Mouse (Mus musculus) forebrain, embryonic 14.5 days (tissue): ENCODE measurements around the gene Spg21. TPM values are rescaled to one million over a fixed set of nuclear protein-coding genes. Genes with fewer than 3 reads are reported as not detected.

Source experiments
- ATAC-seq: fragments of 200-750 bp; cut with Nextera tagmentation; 2 replicates; pipeline ENCODE4 v1.8.0; 2017; ENCODE audit warnings: mild to moderate bottlenecking, moderate library complexity
- DNase-seq: peaks from one replicate; pipeline ENCODE4 v3.0.0-alpha.2; 2015; ENCODE audit warnings: low spot score
- H3K27ac ChIP-seq: fragments of 300-500 bp; sonication (generic); 2 replicates; pipeline ENCODE4 v1.5.1; 2014; ENCODE audit warnings: low read depth, mild to moderate bottlenecking, control low read depth, low read length, moderate library complexity
- H3K27me3 ChIP-seq: fragments of 300-500 bp; sonication (generic); replicated peaks from 2 replicates; pipeline ENCODE4 v1.6.1; 2014; ENCODE audit warnings: low read length, control low read depth, mixed read lengths; ENCODE audit not compliant: control insufficient read depth, insufficient read depth
- H3K36me3 ChIP-seq: fragments of 300-500 bp; sonication (generic); 2 replicates; pipeline ENCODE4 v1.6.1; 2014; ENCODE audit warnings: low read length, control low read depth; ENCODE audit not compliant: control insufficient read depth, insufficient read depth
- H3K4me1 ChIP-seq: fragments of 300-500 bp; sonication (generic); 2 replicates; pipeline ENCODE4 v1.6.1; 2014; ENCODE audit warnings: antibody characterized with exemption, low read length, control low read depth; ENCODE audit not compliant: control insufficient read depth, insufficient read depth
- H3K4me2 ChIP-seq: fragments of 300-500 bp; sonication (generic); 2 replicates; pipeline ENCODE4 v1.6.1; 2014; ENCODE audit warnings: mild to moderate bottlenecking, control low read depth, low read length
- H3K4me3 ChIP-seq: fragments of 300-500 bp; sonication (generic); 2 replicates; pipeline ENCODE4 v1.5.1; 2014; ENCODE audit warnings: low read depth, low read length, control low read depth
- H3K9ac ChIP-seq: fragments of 300-500 bp; sonication (generic); 2 replicates; pipeline ENCODE4 v1.6.1; 2014; ENCODE audit warnings: mild to moderate bottlenecking, low read length, control low read depth, moderate library complexity
- H3K9me3 ChIP-seq: fragments of 300-500 bp; sonication (generic); replicated peaks from 2 replicates; pipeline ENCODE4 v1.6.1; 2016; ENCODE audit warnings: low read length, control low read depth, mixed read lengths; ENCODE audit not compliant: control insufficient read depth
- WGBS: fragments of 180-500 bp; shearing (Covaris S2); extraction: QIAGEN DNeasy Blood & Tissue Kit; methylation state at CpG from one replicate; pipeline ENCODE4 v1.1.7; 2014; 5-methylcytosine and 5-hydroxymethylcytosine counted together
- polyA plus RNA-seq: library from polyadenylated mRNA; unstranded; fragments of >200 nt; fragmentation: Nextera tagmentation; extraction: Ambion mirVana; gene quantifications from 2 replicates; pipeline ENCODE4 v1.2.1, GENCODE M21; 2014

The Spg21 gene
- polyA plus RNA-seq, 1 experiment from 2014 or later = 168 TPM

DNA sequence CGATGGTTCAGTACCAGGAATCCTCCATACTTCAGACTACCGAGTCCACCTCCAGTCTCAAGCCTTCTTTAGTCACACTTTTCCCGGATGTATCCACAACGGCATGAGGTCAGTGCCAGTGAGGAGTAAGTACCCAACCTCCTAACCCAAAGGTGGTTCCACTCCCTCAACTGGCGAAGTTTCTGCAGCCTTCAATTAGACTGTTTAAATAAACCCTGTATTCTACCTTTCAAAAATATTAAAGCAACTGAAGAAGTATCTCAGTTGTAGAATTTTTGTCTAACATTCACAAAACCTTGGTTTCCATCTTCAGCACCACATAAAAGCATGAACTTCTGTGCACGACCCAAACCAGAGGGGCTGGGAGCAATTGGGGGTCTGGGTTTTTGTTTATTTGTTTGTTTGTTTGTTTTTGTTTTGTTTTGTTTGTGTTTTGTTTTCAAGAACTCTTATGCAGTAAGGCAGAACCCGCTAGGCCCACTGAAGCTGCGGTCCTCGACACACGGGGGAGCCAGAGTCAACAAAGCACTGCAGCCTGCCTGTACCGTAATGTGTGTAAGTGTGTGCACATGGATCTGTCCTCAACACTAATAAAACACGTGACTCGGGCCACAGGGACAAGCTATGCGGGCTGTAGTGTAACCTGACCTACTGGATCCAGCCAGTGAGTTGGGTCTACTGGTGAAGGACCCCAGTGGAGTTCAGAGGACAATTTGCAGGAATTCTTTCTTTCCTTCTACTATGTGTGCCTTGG lies 63.0 kb downstream of the Spg21 start:
- ATAC-seq (peak; percentile 79), DNase-seq (peak; percentile 87)
- Histone ChIP-seq H3K9me3 (no peaks in the 10 kb centered on the region), H3K4me3 (no peak overlapping the region), H3K27me3 (no peaks in the 10 kb centered on the region), H3K9ac (no peak overlapping the region), H3K4me1 (0 out of 2 replicates have a peak, but pooled peaks cover 3% of the 10 kb centered on the region), H3K36me3 (no peaks in the 10 kb centered on the region), H3K27ac (no peak overlapping the region), H3K4me2 (peak overlapping the region; percentile 23; the same call in 1 of the 2 replicates)
- WGBS = 22% methylated on average over 14 of the region's 14 CpGs

DNA sequence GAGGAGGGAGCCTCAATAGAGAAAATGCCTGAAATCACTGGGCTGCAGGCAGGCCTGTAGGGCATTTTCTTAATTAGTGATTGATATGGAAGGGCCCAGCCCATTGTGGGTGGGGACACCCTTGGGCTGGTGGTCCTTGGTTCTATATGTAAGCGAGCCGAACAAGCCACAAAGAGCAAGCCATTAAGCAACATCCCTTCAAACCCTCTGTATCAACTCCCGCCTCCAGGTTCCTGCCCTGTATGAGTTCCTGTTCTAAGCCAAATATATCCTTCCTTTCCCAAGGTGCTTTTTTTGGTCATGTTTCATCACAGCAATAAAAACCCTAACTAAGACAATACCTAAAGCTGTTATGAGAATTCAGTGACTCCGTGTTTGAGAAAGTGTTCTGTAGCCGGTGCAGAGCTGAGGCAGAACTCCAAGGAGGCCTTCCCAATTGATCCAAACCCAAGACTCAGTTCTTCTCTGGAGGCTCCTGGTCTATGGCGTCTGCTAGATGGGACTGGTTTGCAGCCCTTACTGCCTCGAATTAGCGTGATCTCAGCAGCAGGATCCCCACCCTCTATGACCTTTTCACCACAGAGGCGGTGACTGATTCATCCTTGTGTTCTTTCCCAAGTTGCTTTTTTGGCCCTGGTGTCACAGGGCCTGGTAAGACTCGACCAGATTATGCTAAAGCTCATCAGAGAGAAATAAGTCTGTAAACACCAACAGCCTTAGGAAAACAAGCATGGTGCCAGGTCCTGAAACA lies 64.9 kb downstream of the Spg21 start:
- 86% methylated on average over 10 of the region's 10 CpGs for WGBS
- H3K27ac ChIP-seq = no peak overlapping the region
- DNase-seq (no peak), ATAC-seq (no peak)
- no peak overlapping the region for H3K4me3 ChIP-seq
- H3K36me3 ChIP-seq = no peaks in the 10 kb centered on the region
- 0 out of 2 replicates have a peak, but pooled peaks cover 3% of the 10 kb centered on the region for H3K4me1 ChIP-seq
- H3K27me3 ChIP-seq = no peaks in the 10 kb centered on the region
- no peak overlapping the region for H3K4me2 ChIP-seq
- H3K9me3 ChIP-seq = no peaks in the 10 kb centered on the region
- H3K9ac ChIP-seq = no peak overlapping the region

DNA sequence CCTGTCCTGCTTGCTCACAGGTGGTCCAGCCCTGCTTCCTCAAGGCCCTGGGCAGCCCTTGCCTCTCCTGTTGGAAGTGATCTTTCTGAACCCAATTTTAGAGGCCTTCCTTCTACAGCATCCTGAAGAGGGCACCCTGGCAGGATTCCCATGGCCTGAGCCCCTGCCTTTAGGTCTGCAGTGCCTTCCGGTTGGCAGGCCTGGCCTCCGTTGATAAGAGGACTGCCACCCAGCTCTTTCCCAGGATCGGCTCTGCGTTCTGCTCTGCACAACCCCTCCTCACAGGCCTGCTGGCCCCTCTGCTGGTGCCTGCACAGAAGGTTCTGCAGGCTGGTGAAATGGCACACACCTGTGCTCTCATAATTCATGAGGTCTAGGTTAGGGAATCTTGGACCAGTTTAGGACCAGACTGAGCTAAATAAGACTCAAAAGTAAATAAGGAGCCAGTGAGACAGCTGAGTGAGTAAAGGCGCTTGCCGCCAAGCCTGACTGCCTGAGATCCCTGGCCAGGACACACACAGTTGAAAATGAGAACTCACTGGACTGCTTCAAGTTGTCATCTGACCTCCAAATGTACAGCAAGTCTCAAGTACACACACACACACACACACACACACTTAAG lies 67.8 kb downstream of the Spg21 start:
- Histone ChIP-seq H3K9me3 (no peaks in the 10 kb centered on the region), H3K4me2 (no peak overlapping the region), H3K27ac (no peak overlapping the region), H3K4me3 (no peak overlapping the region), H3K9ac (no peak overlapping the region), H3K36me3 (no peaks in the 10 kb centered on the region), H3K27me3 (no peaks in the 10 kb centered on the region), H3K4me1 (no peaks in the 10 kb centered on the region)
- DNase-seq = no peak
- no peak for ATAC-seq
- 82% methylated on average over 6 of the region's 6 CpGs for WGBS

DNA sequence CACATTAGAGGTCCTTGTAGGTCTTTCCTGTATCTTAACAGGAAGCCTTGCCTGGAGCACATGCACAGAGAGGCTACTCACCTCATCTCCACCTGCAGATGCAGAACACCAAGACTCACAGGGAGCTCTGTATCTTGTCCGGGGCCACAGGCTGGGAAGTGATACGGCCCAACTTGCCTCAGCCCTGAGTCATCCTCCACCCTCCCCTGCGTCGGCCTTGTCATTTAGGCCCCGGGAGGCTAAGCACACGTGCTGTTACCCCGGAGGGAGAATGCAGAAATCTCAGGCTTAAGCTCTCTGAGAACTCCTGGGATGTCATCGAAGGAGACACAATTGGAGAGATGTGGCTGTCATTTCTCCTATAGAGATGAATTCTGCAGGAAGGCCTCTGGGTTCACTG lies 68.9 kb downstream of the Spg21 start:
- Histone ChIP-seq H3K36me3 (no peaks in the 10 kb centered on the region), H3K4me3 (no peak overlapping the region), H3K9ac (no peak overlapping the region), H3K4me2 (no peak overlapping the region), H3K9me3 (no peaks in the 10 kb centered on the region), H3K27ac (no peak overlapping the region), H3K27me3 (no peaks in the 10 kb centered on the region), H3K4me1 (no peaks in the 10 kb centered on the region)
- DNase-seq = no peak
- ATAC-seq = no peak
- WGBS = 56% methylated on average over 8 of the region's 8 CpGs

DNA sequence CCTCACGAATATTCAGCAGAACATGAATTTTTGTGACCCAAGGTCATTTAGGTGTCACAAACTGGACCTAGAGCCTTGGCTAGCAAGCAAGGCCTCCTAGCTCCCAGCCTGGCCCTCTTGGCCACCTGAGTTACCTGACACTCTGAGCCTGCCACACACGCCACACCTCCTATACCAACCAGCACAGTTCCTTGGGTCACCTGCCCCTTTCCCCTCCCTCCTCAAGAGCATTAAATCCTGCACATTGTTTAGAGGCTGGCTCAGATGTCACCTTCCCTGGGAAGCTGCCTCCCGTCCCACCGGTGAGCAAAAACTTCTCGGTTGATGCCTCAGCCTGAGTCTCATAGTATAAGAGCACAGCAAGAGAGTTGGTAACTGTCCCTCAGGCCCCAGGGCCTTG lies 70.5 kb downstream of the Spg21 start:
- no peak for ATAC-seq
- Histone ChIP-seq H3K4me1 (no peaks in the 10 kb centered on the region), H3K36me3 (no peaks in the 10 kb centered on the region), H3K4me2 (no peak overlapping the region), H3K9me3 (no peaks in the 10 kb centered on the region), H3K4me3 (no peak overlapping the region), H3K27ac (no peak overlapping the region), H3K27me3 (no peaks in the 10 kb centered on the region), H3K9ac (no peak overlapping the region)
- 84% methylated on average over 5 of the region's 5 CpGs for WGBS
- no peak for DNase-seq

DNA sequence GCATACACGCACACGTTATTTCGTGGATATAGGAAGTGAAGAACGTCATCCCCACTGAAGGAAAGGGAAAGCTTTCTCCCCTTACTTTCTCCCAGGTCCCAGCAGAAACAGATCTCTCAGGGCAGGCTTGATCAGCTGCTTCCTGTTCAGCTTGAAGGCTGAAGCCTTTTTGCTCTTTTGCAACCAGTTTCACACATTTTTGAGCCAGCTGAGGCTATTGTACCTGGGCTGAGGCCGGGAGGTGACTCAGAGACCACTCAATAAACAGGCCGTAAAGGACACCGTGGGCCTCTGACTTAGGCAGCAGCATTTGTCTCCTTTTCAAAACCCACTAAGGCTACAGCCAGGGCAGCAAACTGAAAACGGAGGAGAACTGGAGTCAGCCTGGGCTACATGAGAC lies 72.2 kb downstream of the Spg21 start:
- H3K36me3 ChIP-seq = no peaks in the 10 kb centered on the region

DNA sequence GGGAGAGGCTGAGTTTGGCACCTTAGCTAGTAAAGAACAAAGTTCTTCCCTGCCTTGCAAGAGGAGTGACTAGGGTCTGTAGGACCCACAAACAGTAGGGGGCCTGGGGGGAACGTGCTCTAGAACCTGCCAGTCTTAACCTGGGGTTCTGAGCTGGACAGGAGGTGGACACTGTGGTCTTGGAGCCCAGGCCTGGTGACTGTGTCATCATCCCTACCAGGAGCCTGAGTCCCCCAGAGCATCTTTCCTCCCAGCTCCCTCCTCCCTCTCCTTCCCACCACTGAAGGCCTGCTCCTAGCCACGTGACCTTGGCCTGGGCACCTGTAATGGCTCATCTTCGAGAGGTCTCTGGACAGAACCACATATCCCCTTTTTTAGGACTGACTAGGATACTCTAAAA lies 73.4 kb downstream of the Spg21 start:
- Histone ChIP-seq H3K27me3 (no peaks in the 10 kb centered on the region), H3K4me3 (no peak overlapping the region), H3K9ac (no peak overlapping the region), H3K9me3 (no peaks in the 10 kb centered on the region), H3K4me1 (no peaks in the 10 kb centered on the region), H3K4me2 (no peak overlapping the region), H3K36me3 (no peaks in the 10 kb centered on the region), H3K27ac (no peak overlapping the region)
- ATAC-seq (no peak), DNase-seq (no peak)
- WGBS = 86% methylated on average over 3 of the region's 3 CpGs

More for the DNA sequence above, 72.2 kb downstream of the Spg21 start:
- Histone ChIP-seq H3K27me3 (no peaks in the 10 kb centered on the region), H3K9ac (no peak overlapping the region), H3K9me3 (no peaks in the 10 kb centered on the region), H3K4me2 (no peak overlapping the region), H3K4me3 (no peak overlapping the region), H3K4me1 (no peaks in the 10 kb centered on the region), H3K27ac (no peak overlapping the region)
- 85% methylated on average over 8 of the region's 8 CpGs for WGBS
- no peak for DNase-seq
- ATAC-seq = no peak

DNA sequence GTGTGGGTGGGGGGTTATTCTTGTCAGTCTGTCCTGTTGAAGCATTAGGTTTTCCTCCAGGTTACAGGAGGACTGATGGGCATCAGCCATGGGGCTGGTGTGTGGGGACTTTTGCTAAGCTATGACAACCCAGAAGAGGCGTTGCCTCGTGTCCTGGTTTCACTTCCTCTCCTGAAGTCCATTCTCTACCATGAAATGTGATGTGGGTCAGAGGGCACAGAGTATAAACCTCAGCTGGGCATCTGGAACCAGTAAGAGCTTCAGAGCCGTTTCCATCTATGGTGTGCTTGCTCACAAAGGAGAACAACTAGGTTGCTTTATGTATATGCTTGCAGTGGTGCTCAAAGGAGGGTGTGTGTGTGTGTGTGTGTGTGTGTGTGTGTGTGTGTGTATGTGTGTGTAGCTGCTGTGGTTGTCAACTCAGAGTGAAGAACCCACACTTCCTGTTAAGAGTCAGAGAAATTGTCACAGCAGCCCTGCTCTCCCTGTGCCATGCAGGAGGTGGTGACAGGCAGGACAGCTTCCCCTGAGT lies 74.5 kb downstream of the Spg21 start:
- Histone ChIP-seq H3K27ac (no peak overlapping the region), H3K27me3 (no peaks in the 10 kb centered on the region), H3K9me3 (no peaks in the 10 kb centered on the region), H3K9ac (no peak overlapping the region), H3K4me2 (no peak overlapping the region), H3K4me1 (no peaks in the 10 kb centered on the region), H3K4me3 (no peak overlapping the region), H3K36me3 (no peaks in the 10 kb centered on the region)
- 84% methylated on average over 3 of the region's 3 CpGs for WGBS
- no peak for ATAC-seq
- no peak for DNase-seq
